Mouse (Mus musculus): ENCODE data around the gene Raph1. TPM values are rescaled to one million over a fixed set of nuclear protein-coding genes. Genes with fewer than 3 reads are reported as not detected.

Raph1 gene
- polyA plus RNA-seq (2014; fragmentation: Illumina TruSeq; extraction: RNeasy Lipid Tissue Mini Kit (QIAGEN cat#74804); ENCODE audit: insufficient read depth, low read depth, low replicate concordance): 7.5 TPM

GRCm38 (mm10) chr1:60566631-60567311 lies at the start of gene Raph1:
TSS of gene Raph1 (minus strand) at chr1:60567104.

Other genes starting within 250 kb of the Raph1 start
- 17.0 TPM for gene Cyp20a1, start 223.8 kb downstream of the Raph1 start, polyA plus RNA-seq (2014; fragmentation: Illumina TruSeq; extraction: RNeasy Lipid Tissue Mini Kit (QIAGEN cat#74804); ENCODE audit: insufficient read depth, low read depth, low replicate concordance)
- gene Abi2, start 157.5 kb downstream of the Raph1 start, polyA plus RNA-seq (2014; fragmentation: Illumina TruSeq; extraction: RNeasy Lipid Tissue Mini Kit (QIAGEN cat#74804); ENCODE audit: insufficient read depth, low read depth, low replicate concordance): 4.5 TPM
- 1.4 TPM for gene Cd28, start 149.7 kb upstream of the Raph1 start, polyA plus RNA-seq (2014; fragmentation: Illumina TruSeq; extraction: RNeasy Lipid Tissue Mini Kit (QIAGEN cat#74804); ENCODE audit: insufficient read depth, low read depth, low replicate concordance)